Mouse (Mus musculus) erythroblast, adult 5-6 weeks (primary cell): ENCODE measurements at regions not wholly inside any gene's neighbourhood (a gene's known extent, or its start where the extent isn't known, plus 50 kb on each side); places are given as distances from the start of the nearest gene placed in this dataset.

Source experiments
- ATAC-seq: replicated peaks from 2 replicates; pipeline ENCODE4 v1.8.0; 2016; ENCODE audit warnings: moderate number of reproducible peaks, mild to moderate bottlenecking, moderate TSS enrichment, inconsistent platforms; ENCODE audit not compliant: poor library complexity, low FRiP score, severe bottlenecking

- no peak for ATAC-seq
Observed at GRCm38 (mm10) chr2:133208498-133208897, 262.8 kb upstream of the Fermt1 start.

DNA sequence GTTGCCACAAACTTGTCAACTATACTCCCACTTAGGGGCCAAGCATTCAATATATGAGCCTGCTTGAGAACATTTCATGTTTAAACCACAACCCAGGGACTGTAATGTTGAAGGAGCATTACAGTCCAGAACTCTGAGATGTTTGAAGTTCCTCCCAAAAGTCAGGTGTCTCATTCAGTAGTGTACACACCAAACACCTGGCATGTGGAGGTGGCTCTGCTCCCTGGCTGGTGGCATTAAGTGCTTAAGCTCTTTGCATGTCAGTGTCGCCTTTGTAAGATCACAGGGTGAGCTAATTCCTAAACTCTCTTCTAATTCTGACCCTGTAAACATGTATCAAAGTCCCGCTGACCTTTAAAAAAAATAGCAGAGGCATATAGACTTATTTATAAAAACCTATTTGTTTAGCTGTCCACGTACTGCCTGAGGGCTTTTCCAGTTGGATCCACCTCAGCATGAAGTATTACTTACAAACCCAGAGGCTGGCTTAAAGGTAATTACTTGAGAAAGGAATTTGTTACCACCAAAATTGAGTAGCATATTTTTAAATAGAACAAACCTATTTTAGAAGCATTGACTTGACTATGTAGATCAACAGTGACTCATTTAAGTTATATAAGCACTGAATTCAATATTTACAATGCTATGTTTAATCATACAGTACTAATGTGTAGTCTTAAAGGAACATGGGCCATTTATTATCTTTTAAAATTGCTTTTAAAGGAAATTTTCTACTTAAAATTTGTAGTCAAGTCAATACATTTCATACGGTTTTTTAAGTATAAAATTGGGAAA lies 276.3 kb upstream of the Fermt1 start:
- ATAC-seq, result no peak

- no peak for ATAC-seq
Observed at GRCm38 (mm10) chr2:133235175-133235920, 289.6 kb upstream of the Fermt1 start.

GRCm38 (mm10) chr2:133252131-133252530 lies 299.8 kb upstream of the Bmp2 start:
- ATAC-seq, result no peak

GRCm38 (mm10) chr2:133274424-133274823 lies 277.5 kb upstream of the Bmp2 start:
- ATAC-seq, result no peak

DNA sequence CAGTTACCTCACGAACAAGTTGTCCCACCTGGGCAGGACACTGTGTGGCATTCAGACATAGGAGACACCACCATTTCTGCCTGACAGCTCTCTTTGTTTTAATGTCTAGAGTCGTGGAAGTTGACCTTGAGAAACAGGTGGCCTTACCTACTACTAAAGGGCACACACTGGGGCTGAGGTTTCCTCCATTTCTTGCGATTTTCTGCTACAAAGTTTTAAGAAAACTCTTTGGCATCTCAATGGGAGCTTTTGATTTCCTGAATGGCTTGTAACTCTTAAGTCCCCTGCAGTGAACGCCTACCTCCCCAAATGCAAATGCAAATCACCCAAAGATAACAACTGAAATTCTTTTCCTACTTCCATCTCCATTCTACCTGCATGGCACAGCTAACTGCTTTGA lies 273.4 kb upstream of the Bmp2 start:
- ATAC-seq, result no peak

DNA sequence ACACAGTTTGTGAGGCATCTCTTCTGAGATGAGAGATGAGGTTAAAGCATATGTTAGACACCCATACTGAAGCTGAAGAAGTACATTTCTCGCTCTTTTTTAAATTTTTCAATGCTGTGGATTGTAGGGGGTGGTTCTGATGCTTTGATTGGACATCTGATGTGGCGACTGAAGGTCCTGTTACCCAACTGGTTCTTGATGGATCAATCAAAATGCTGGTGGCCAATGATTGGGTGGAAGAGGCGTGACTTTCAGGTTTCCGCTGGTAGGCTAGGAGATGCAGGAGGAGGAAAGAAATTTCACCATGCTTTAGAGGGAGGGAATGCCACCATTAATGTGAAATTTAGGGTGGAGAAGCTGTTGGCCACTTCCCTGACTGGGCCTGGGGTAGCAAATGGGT lies 272.7 kb upstream of the Bmp2 start:
- no peak for ATAC-seq

DNA sequence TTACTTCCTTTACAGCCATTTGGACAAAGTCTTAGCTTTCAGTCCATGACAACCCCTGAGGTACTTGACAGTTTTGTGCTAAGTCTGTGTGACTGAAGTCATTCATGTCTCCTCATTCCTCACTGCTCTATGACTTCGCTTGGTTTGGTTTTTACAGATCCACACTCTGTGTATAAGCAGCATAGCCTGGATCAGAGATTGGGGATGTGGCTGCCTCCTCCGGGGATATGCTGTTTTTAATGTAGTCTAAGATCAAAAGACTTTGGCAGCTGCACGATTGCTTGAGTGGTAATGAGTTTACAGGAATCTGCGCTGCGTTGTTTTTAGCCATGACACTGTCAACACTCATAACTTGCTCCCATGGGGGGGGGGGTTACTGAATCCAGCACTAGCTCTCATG lies 269.3 kb upstream of the Bmp2 start:
- ATAC-seq, result no peak

DNA sequence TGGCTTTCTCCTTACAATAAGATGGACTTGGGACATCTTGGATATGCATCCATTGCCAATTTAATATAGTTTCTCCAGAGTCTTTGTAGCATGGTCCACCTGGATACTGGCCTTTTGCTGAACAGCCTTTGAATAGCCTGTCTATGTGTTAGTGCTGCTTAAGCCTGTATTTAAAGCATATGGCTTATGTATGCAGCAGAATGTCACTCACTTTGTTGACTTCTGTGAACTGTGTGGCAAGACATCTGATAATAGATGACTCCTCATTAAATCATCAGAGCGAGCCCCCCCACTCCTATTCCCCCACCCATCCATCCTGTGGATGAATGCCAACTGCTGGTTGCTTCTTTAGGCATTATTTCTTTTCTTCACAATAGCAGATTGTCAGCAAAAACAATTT lies 268.2 kb upstream of the Bmp2 start:
- ATAC-seq, result no peak

- ATAC-seq, result no peak
Observed at GRCm38 (mm10) chr2:133294136-133294535, 257.8 kb upstream of the Bmp2 start.

- no peak for ATAC-seq
Observed at GRCm38 (mm10) chr2:133305936-133306335, 246.0 kb upstream of the Bmp2 start.

DNA sequence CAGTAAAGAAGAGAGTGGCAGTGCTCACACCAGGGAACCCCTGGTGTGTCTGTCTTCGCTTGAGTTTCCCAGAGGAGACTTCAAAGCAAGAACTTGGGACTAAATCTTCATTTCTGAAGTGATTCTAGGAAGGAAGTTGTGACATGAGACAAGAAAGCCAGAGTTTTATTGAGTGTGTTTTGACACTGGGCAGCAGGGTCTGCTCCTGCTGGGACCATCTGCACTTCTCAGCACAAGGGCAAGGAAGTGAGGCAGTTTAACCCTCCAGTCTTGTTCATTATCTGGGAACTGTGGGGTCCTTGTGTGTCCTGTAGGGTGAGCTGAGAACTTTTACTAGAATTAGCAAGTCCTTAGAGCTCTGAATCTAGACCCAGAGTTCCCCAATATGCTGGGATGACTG lies 241.0 kb upstream of the Bmp2 start:
- ATAC-seq, result no peak

DNA sequence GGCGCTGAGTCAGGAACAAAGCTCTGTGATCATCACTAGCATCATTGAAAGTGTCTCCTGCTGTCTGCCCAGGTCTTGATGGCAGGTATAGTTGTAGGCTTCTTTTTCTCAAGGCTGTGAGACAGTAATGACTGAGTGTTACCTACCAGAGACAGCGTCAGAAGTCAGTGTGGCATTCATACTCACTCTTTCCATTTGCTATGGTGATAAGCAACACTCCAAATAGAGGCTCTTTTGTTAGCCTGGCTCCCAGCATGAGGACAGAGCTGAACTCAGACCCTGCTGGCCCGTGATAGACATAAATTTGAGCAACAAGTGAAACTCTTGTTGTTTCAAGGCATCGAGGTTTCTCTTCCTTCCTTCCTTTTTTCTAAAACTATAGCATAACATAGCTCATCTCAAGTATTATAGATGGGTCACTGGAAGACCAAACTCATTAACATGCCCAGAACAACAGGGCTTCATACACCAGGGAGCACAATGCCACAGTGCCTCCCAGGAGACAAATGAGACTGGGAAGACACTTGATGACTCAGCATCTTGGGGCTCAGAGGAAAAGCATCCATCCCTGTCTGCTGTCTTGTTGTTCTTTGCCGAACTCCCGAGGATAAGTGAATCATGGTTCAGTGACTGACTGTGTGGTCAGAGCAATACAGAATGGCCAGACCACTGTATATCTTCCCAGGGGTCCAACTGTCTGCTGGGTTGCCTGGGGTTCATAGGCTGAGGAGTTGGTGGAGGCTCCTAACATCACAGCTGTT lies 225.5 kb upstream of the Bmp2 start:
- ATAC-seq, result no peak

GRCm38 (mm10) chr2:133327653-133328052 lies 224.3 kb upstream of the Bmp2 start:
- no peak for ATAC-seq

DNA sequence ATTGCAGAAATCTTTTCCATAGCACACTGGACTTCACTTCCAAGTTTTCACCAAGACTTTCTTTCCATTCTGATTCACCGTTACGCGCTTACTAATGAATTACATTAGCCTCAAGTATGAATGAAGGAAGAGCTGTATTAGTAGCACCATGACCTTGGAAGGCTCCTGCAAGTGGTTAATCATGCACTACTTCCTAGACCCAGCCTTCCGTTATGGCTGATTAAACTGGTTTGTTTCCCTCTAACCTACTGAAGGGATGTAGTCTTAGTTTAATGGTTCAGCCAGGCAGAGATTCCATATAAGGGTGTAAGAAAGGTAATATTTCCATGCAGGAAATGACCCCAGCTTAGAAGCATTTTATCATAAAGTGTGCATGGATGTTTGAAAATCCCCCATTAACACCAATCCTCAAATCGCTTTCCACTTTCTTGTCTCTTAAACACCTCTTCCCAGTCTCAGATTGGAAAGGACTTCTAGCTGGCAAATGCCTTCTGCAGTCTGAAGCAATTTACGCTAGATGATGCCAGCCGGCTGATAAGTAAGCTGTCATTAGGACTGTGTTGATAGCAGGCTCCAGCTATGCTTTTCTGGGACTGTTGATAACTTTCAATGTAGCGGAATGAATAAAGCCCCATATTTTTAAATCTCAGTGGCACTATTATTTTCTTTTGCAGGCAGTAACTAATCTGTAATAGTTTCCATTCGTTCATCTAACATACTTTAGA lies 215.6 kb upstream of the Bmp2 start:
- no peak for ATAC-seq

DNA sequence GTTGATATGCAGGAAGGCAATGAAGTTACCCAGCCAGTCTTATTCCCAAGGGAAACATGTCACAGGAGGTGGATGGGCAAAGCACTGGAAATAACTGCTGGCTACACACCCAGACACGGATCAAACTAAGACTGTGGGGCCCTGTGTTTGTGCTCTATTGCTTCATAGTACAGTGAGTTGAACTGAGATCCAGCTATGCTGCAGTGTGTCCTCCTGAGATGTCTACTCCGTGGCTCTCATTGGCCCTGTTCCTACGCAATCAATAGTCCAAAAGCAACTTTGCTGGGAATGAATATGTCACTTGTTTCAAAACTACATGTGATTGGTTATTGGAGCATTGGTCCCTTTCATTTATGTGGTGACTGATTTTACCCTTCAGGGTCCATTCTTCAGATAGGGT lies 213.8 kb upstream of the Bmp2 start:
- no peak for ATAC-seq

- no peak for ATAC-seq
Observed at GRCm38 (mm10) chr2:133341352-133341751, 210.6 kb upstream of the Bmp2 start.

- ATAC-seq, result no peak
Observed at GRCm38 (mm10) chr2:133345964-133346788, 205.8 kb upstream of the Bmp2 start.

GRCm38 (mm10) chr2:133346789-133347424 lies 205.1 kb upstream of the Bmp2 start:
- no peak for ATAC-seq
